Mouse (Mus musculus): ENCODE measurements at regions not wholly inside any gene's neighbourhood (a gene's known extent, or its start where the extent isn't known, plus 50 kb on each side); places are given as distances from the start of the nearest gene placed in this dataset.
A peak's percentile ranks its signal among the peaks of the same experiment; 100 is the strongest.

DNA sequence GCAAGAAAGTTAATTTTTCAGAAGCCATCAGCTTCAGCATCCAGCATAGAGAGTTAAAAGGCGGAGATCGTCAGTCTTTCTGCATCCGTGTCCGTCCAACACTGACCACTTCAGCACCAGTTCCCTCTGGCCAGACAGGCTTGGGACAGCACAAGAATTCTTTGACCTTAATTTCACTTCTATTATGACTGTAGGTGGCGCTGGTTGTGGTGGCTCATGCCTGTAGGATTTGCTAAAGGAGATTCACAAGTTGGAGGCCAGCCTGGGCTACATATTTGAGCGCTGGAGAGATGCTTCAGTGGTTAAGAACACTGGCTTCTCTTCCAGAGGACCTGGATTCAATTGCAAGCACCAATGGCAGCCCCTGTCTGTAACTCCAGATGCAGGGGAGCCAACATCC is 66.0 kb downstream of the Amer2 start:
- DNase-seq: no peak

DNA sequence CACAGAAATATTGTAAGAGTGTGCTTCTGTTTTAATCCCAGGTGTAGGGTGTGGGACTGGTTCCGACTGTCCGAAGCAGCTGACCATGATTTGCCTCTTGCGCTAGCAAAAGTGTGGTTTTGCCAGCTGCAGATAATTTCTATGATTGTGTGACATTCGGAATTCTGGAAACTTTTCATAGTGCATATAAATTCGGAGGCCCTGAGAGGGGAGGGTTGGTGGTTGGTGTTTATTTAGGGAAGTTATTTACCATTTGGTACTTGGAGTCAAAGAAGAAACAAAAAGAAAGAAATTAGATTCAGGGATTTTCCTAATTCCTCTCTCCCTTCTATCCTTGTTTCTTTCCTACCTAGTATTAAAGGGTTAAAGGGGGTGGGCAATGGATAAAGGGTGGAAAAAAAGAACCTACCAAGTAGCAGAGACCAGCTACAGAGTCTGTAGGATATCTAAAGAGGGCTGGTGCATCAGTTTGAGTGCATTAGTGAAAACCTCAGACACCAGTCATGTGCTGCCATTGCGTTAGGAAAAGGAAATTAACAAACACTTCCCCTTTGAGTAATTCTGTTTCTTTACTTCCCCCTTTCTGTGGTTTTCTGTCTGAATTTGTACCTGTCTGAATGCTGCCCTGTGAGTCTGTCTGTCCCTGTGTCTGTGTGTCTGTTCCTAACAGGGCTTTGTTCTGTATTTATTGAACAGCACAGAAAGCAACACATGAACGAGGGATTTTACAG is 70.9 kb downstream of the Amer2 start:
- no peak for DNase-seq

DNA sequence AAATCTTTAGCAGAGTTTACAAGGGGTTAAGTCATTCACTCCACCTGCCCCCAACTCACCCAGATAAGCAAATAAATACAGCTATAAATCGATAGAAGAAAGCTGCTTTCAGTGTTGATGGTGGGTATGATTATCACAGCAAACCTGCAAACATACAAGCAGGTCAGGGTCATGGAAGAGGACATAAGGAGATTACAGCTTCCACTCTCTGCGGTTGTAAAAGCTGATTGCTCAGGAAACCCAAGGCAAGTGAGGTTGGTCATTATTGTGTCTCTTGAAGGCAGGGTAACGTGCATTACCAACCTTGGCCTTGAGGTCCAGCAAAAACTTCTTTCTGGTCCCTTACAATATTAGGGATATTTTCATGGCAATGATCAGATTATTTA is 71.5 kb downstream of the Amer2 start:
- DNase-seq: no peak

DNA sequence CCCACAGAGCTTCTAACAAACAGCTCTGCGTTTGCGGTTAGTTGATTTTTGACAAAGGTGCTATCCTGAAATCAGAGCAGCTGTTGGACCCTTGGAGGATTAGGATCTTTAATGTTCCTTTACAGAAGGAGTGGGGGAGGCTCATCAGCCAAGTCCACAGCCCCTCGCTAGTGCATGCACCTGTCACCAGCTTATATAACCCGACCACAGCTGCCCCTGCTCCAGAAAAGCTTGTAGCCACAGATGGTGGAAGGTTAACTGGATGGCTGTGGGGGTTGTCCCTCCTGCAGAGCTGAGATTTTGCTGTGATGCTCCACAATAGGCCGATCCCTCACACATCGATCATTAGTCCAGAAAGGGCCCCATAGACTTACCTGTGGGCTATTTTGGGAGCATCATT is 73.0 kb downstream of the Amer2 start:
- no peak for DNase-seq

DNA sequence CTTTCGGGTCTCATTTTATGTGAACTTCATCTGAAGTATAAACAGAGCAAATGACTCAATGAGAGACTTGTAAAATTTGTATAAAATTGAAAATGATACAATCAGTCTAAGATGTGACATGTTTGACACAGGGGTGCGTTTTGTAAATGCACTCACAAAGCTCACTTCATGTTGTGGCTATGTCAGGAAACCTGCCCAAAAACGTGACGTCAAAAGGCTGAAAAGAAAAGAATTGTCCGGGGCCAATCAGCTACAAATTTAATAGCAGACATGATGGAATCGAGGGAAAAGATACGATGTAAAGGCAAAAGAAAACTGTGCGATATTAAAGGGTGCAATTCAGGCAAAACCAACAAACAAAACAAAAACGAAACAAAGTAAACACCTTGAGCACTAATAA is 78.2 kb downstream of the Amer2 start:
- no peak for DNase-seq

DNA sequence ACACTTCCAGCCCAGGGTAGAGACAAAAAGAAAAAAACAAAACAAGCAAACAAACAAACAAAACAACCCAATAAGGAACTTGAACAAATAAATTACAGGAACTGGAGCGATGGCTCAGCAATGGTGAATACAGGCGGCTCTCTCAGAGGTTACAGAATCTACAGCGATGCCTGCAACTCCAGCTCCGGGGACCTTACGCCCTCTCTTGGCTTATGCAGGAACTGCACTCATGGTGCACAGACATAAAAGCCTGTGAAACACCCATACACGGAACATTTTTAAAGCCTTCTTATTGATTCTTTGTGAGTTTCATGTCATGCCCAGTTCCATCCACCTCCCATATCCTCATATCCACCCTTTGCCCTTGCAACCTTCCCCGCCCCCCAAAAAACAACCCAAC is 78.6 kb downstream of the Amer2 start:
- DNase-seq: no peak

DNA sequence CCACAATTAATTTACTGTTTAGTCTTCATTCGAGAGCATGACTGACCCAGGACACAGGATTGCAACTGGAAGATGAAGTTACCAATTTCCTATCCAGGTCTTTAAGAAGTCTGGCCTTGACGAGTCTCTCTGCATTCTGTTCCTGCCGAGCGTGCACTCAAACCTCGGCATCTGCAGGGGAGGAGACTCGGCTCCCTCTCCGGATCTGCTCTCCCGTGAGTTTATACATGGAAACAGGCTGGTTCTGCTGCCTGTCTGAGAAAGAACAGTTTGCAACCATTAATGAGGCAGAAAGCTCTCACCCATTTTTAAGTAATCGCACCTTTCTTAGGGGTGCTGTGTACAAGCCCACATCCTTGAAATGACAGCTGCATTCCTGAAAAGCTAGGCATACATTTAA is 83.7 kb downstream of the Amer2 start:
- no peak for DNase-seq

DNA sequence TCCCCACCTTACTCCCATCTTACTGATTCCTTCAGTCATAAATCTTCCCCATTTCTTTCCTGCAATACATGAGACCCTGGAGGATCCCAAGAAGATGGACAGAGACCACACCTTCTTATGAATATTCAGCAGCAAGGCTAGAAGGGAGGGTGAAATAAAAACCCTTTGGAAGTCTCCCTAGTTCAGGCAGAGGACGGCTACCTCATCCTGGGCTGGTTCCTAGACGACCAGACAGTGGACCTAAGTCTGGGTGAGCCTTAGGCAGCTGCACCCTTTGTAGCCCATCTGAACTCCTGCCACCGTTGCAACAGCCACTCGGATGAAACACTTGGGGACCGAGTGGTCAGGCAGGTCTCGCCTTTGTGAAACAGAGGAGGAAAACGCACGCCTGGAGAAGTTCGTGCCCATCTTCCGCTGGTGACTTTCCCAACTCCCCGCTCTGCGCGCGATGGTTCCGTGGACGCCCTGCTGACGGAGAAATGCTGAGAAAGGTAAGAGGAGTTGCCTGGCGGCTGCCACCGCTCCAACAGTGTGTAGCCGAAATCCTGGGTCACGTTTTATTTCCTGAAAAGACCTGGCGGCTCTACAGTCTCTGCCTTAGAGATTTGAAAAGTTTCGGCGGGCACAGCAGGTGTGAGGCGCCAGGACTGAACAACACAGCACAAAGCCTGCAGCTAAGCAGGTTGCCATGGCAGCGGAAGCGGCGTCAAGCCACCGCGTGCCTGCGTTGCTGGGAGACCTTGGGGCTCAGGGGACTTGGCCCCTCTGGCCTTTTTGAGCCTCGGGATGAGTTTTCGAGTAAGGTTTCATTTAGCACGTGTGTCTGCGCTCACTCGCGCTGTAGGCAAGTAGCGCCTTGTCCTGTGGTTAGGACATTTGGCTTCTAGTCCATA is 112.2 kb downstream of the Amer2 start:
- DNase-seq: peak; percentile 39

DNA sequence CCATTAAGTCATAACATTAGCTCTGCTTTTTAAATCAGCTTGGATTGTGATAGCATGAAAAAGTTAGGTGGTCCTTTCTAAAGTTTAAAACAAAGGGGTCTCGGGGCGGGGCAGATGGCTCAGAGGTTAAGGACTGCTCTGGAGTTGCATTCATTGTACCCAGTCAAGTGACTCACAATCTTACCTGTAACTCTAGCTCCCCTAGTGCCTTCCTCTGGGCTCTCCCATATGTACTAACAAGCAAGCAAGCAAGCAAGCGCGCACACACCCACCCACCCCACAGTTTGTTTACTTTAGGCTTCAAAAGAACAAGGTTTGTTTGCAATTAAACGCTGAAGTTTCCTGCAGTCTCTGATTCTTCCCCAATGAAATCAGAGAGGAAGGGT is 112.8 kb downstream of the Amer2 start:
- no peak for DNase-seq

DNA sequence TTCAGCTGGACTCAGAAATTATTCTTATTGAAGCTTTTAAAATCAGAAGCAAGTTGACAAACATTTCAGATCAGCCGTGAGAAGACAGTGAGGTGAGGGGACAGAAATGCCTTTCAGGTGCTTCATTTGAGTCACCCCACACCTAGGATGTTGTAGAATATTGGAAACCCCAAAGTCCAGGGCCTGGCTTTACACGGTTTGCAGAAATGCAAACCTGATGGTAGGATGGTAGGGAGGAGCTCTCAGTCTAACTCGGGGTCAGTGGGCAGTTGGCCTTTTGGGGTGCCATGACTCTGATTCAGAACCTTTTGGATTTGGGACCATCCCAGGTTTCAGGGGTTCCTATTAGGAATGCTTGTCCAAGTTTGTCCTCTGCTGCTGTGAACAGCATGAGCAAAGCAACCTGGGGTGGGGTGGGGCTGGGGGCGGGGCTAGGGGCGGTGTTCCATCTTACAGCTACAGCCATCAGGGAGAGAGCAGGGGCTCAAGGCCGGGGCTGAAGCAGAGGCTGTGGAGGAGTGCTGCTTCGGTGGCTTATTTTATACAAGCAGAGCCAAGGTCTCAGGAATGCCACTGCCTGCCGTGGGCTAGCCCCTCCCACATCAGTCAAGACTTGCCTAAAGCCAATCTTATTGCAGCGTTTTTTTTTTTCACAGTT is 113.3 kb downstream of the Amer2 start:
- DNase-seq: no peak

DNA sequence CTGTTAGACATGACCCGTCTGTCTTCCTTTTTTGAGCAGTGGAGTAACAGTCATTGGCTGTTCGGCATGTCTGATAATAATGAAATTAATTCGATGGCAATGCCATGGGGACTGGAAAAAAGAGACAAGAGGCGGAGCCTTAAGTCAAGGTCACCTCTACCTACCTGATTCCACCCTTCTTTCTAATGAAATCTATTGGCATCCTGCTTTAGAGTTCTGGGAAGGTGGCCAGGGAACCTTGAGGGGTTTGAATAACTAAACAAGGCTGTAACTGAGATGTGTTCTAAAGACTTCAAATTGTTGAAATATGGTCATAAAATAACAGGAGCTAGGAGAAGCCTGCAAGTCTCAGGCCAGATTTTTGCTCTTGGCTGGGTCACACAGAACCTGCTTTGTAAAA is 116.1 kb downstream of the Amer2 start:
- no peak for DNase-seq

DNA sequence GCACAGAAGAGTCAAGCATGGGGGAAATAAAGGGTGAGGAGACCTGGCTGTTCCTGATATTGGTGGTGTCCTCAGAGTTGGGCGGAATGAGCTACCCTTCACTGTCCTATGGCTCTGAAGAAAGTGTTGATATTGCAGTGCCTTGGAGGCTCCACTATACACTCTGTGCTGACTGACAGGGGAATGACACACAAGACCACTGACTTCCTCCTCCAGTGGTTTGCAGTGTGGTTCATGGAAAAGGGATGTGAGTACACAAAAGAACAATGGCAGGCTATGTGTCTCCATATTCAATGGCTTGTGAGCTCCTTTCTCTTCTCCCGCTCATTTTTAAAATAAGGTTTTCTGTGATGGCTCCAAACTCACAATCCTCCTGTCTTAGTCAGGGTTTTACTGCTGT is 117.8 kb downstream of the Amer2 start:
- no peak for DNase-seq

DNA sequence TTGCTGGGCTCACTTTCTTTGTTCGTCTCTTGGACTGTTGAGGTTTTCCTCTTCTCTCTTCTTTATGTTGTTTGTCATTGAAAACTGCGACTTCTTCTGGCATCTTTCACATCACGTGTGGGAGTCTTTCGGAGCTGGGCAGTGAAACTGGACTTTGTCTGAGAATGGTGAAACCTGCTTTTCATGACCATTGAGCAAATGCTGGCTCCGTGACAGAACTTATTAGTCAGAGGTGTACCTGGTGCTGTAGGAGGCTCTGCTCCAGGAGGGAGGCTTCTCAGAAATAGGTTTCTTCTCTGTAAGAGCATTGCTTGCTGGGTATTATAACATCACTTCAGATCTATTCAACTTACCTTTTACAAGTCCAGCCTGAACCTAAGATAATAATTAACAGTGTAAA is 122.4 kb downstream of the Amer2 start:
- DNase-seq: no peak

DNA sequence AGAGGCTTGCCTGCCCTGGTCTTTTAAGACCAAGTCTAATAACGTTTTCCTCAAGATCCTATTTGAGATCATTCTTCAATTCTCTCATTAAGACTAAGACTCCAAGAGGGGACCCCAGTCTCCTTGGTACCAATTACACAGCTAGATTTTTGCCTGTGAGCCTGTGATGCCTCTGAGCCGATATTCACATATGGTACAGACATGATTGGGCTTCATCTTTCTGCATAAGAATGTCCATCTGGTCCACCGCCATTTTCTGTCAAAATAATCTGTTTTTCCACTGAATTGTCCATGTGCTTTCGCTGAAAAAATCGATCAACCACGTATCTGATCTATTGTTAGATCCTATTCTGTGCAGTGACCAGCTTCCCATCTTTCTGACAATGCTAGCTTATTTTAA is 129.5 kb downstream of the Amer2 start:
- DNase-seq: no peak

DNA sequence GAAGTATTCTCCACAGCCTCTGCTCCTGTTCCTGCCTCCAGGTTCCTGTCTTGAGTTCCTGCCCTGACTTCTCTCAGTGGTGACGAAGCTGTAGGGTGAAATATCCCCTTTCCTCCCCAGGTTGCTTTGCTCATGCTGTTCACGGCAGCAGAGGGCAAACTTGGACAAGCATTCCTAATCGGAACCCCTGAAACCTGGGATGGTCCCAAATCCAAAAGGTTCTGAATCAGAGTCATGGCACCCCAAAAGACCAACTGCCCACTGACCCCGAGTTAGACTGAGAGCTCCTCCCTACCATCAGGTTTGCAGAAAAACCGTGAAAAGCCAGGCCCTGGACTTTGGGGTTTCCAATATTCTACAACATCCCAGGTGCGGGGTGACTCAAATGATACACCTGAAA is 128.7 kb upstream of the Spata13 start:
- DNase-seq: no peak

DNA sequence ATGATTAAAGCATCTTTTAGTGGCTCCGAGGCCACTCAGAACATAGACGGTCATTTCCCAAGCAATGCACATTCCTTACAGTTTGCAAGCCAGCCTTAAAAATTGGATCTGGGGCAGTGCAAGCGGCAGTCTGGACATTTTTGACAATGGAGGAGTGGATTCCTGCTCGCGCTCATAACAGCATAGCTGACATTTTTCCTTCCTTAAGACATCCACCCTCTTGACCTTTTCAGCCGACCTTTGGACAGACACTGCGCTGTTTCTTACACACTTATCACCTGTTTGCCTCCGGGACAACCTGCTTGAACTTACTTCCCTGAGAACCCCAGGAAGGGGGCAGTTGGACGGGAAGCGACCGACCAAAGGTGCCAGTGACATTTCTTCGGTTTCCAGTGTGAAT is 127.5 kb upstream of the Spata13 start:
- DNase-seq: no peak

DNA sequence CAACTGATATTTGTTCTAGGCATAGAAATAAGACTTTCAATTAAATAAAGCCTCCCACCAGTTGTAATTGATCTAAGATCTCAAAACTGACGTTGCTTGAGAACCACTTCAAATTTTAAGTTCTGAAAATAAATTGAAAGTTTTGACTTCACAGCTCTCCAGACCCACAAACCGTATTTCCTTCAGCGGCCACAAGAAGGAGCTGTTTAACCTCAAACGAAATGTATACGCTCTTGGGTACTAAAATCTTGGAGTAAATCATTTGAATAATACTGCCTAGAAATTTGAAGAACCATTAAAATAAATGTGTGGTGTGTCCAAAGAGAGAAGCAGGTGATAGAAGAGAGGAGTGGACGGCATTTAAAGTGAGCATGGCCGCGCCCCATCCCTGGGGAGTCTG is 120.2 kb upstream of the Spata13 start:
- no peak for DNase-seq

DNA sequence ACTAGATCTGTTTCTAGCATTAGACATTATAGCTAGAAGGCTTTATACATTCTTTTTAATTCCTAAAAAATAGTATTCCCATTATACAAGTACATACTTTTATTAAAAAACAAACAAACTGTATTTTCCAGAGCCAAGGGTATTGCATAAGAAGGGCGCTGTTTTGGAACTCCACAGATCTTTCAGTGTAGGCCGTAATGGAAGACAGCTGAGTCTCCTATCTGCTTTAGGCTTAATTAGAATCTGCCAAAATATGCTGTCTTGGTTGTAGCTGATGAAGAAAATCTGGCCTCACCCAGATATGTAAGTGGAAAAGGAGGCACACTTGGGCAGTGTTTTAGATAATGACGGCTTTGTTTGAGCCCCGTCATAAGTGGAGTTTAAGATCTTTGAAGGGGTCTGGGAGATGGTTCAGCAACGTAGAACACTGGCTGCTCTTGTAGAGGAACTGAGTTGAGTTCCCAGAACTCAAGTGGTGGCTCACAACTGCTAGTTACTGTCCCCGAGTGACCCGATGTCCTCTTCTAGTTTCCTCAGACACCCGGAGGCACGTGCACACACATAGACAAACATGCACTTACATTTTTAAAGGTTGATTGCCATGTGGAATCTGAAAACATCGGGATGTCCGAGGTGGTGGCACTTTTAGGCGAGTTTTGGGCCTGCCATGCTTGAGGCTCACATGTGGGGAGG is 118.6 kb upstream of the Spata13 start:
- no peak for DNase-seq

DNA sequence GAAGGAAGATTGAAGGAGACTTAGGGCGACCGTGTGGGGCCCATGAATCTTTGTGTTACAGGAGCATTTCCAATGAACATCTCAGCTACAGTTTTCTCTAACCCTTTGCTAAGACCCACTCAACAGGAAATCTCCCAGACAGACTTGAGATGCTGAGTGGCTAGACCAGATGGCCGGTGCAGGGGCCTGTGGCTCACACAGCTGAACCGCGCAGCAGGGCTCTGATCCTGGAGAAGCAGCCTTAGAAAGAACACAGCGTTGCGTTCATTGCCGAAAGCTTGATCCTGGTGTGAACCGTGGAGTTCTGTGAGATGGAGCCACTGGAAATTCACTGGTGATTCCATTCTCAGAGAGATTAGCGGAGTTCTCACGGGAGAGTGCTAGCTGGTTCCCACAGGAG is 115.9 kb upstream of the Spata13 start:
- no peak for DNase-seq

DNA sequence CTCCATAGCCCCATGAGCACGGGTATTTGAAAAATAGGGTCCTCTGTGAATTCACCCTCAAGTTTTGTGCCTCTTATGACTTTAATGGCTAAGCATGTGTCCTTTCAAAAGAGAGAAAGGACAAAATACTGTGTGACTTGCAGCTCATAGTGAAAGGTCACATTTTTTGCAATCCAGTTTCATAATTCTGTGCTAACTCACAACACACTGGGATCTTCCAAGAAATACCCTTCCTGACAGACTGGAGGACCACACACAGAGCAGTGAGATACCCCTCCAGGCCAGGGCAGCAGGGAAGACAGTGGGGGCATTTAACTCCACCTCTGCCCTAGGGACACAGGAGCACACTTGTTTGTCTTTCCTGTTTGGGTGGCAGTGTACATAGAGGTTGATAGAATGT is 110.8 kb upstream of the Spata13 start:
- DNase-seq: no peak

DNA sequence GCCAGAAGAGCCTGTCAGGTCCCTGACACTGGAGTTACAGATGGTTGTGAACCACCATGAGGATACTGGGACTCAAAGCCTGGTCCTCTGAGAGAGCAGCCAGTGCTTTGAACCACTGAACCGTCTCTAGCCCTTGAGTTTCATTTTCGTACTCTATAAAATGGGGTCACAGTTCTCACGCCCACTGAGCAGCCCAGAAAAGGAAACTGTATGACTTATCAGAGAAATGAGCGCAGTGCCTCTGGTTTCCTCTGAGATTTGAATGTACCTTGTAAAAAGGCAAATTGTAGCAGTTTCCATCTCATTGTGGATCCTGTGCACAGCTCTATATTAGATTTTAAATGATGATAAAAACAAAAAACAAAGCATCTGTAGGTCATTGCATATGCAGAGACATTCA is 108.9 kb upstream of the Spata13 start:
- DNase-seq: no peak

DNA sequence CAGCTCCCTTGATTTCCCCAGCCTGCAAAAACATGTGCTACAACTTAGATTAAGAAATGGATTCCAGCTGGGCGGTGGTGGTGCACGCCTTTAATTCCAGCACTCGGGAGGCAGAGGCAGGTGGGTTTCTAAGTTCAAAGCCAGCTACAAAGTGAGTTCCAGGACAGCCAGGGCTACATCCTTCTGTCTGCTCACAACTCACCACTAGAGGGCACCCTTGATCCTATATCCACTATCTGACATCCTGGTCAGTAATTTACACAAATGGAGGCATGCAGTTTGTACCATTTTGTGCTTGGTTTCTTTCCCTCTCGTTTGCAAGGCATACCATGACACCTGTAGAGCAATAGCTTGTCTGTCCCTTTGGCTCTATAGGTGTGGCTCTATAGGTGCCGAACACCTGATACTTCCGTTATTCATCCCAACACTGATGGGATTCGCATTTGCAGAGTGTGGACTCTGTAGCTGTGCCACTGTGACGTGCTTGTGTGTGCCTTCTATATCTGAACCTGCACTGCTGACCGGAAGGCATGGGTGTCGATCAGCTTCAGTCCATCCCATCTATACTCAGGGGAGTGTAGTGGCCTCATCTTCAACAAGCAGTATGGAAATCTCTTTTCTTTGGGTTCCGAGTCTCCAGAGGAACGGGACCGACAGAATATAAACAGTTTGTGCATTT is 108.4 kb upstream of the Spata13 start:
- DNase-seq: peak; percentile 68

DNA sequence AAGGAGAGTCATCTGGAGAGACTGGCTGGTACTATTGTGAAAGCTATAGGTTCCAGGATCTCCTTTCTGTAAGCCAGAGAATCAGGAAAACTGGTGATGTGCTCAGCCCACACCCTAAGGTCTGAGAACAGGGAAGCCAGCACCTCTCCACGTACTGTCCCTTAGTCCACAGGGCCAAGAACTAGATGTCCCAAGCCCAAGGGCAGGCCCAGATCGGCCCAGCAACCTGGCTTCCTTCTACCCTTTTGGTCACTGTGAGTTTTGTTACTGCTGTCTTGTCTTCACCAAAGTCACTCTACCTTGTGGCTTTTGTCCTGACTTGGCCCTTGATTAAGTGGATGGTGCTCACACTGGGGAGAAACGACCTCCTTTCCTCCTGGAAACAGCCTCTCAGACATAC is 107.8 kb upstream of the Spata13 start:
- no peak for DNase-seq

Data from right cerebral cortex, adult 18-20 months (tissue).